In the genomic region with DNA sequence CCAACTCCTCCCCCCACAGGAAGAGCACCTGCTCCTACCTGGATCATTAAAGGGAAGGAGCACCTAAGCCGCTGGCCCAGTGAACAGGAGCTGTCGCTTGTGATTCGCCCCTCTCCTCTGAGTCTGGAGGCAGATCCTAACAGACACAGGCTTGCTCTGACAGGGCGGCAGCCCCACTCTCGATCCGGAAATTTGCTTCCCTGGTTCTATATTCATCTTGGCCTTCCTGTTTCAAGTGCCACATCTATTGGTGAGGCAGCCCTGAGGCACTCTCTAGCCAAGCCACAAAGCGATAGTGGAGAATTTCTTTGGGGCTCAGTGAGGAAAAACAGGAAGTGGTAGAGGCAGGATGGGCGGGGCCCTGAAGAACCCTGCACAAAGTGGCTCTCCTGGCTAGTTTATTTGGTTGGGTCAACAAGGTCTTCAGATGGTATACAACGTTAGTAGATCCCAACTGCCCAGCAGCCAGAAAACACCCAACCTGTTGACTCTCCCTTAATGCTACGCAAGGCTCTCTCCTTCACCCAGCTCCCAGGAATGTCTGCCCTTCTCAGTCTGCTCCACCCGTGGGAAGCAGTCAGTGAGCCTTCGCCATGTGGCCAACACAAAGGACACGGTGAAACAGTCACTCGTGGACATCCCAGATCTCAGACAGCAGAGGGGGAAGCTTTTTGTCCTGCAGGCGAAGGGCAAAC, we compare ENCODE assay signal across 8 mouse cellular contexts. TPM values are rescaled to one million over a fixed set of nuclear protein-coding genes. Genes with fewer than 3 reads are reported as not detected.
DNase-seq lines count a peak whose midpoint lies in the region; ATAC-seq and TF ChIP-seq lines count a peak whose summit lies in the region.

A gene (minus strand): TSS at position 127 of the 695 bp plus-strand sequence.

- TF ChIP-seq EP300 in lung, postnatal 0 days (IDR thresholded peaks at IDR 0.05): no peak

- H3K4me1 ChIP-seq in neural tube, embryonic 11.5 days (ENCODE audit: control insufficient read depth, insufficient read depth, low read length): peaks cover 12% of the 10 kb centered on the region
- H3K4me1 ChIP-seq in embryonic facial prominence, embryonic 13.5 days: peaks cover 17% of the 10 kb centered on the region
- peaks cover 3% of the 10 kb centered on the region; the same call in 1 of the 2 replicates for H3K4me1 ChIP-seq in lung, postnatal 0 days (ENCODE audit: insufficient read depth, low read depth, low read length)

- no peaks in the 10 kb centered on the region for H3K27me3 ChIP-seq in neural tube, embryonic 11.5 days (ENCODE audit: control insufficient read depth, insufficient read depth, low read length)
- H3K27me3 ChIP-seq in embryonic facial prominence, embryonic 13.5 days: no peaks in the 10 kb centered on the region
- H3K27me3 ChIP-seq in lung, postnatal 0 days (replicated peaks; ENCODE audit: insufficient read depth, low read length): no peaks in the 10 kb centered on the region

- H3K9ac ChIP-seq in neural tube, embryonic 11.5 days (ENCODE audit: low read length): peak within 1 kb of the TSS; percentile 76
- peak within 1 kb of the TSS; percentile 78 for H3K9ac ChIP-seq in embryonic facial prominence, embryonic 13.5 days
- H3K9ac ChIP-seq in lung, postnatal 0 days (replicated peaks; ENCODE audit: low read depth): peak within 1 kb of the TSS; percentile 30

- no peak for ATAC-seq in neural tube, embryonic 11.5 days (ENCODE audit: insufficient read depth, low FRiP score, low TSS enrichment)
- ATAC-seq in embryonic facial prominence, embryonic 13.5 days (ENCODE audit: insufficient number of reproducible peaks, insufficient read depth, low FRiP score, low TSS enrichment, low read depth): no peak
- peak; percentile 48 for ATAC-seq in lung, postnatal 0 days

- H3K9me3 ChIP-seq in neural tube, embryonic 11.5 days (ENCODE audit: control insufficient read depth, low read length): no peaks in the 10 kb centered on the region
- H3K9me3 ChIP-seq in embryonic facial prominence, embryonic 13.5 days: no peaks in the 10 kb centered on the region
- H3K9me3 ChIP-seq in lung, postnatal 0 days (ENCODE audit: low read length): no peaks in the 10 kb centered on the region

- H3K27ac ChIP-seq in neural tube, embryonic 11.5 days (ENCODE audit: low read depth, low read length): peak within 1 kb of the TSS; percentile 81
- H3K27ac ChIP-seq in embryonic facial prominence, embryonic 13.5 days: peak within 1 kb of the TSS; percentile 83
- H3K27ac ChIP-seq in lung, postnatal 0 days (ENCODE audit: low read length): peak within 1 kb of the TSS; percentile 85

- peak within 1 kb of the TSS; percentile 91 for H3K4me3 ChIP-seq in neural tube, embryonic 11.5 days (ENCODE audit: low read depth, low read length)
- peak within 1 kb of the TSS; percentile 77 for H3K4me3 ChIP-seq in embryonic facial prominence, embryonic 13.5 days
- peak within 1 kb of the TSS; percentile 86 for H3K4me3 ChIP-seq in lung, postnatal 0 days (ENCODE audit: low read depth, low read length)

- intact Hi-C loops in heart, postnatal 36 days (cut with DNase I): loop anchor here (2.0 kb wide), 1 partner anchor 19 kb away; a partner anchor contains a TSS

- no peak for DNase-seq in neural tube, embryonic 11.5 days (ENCODE audit: low spot score)
- no peak for DNase-seq in neural tube, embryonic 10.5 days (ENCODE audit: extremely low spot score, low spot score)
- DNase-seq in heart, postnatal 36 days: peak; percentile 49 to 57
- DNase-seq in layer of hippocampus, adult 9-11 months: peak; percentile 70
- DNase-seq in lung, postnatal 0 days (ENCODE audit: low spot score): peak; percentile 80
- DNase-seq in spleen, adult 12 weeks (ENCODE audit: low spot score): peak; percentile 49
- no peak for DNase-seq in gastrocnemius, adult 18-20 months (ENCODE audit: low spot score)

- H3K36me3 ChIP-seq in neural tube, embryonic 11.5 days (ENCODE audit: control insufficient read depth, insufficient read depth, low read length): no peaks in the 10 kb centered on the region
- H3K36me3 ChIP-seq in embryonic facial prominence, embryonic 13.5 days: no peaks in the 10 kb centered on the region
- no peaks in the 10 kb centered on the region for H3K36me3 ChIP-seq in lung, postnatal 0 days (ENCODE audit: insufficient read depth, low read length)

- 63% methylated on average over 15 of the region's 15 CpGs for WGBS in neural tube, embryonic 11.5 days
- 62% methylated on average over 15 of the region's 15 CpGs for WGBS in embryonic facial prominence, embryonic 13.5 days
- WGBS in lung, postnatal 0 days: 42% methylated on average over 15 of the region's 15 CpGs

- no peak for TF ChIP-seq CTCF in lung, postnatal 0 days (IDR thresholded peaks at IDR 0.05)

- peak within 1 kb of the TSS; percentile 78 for H3K4me2 ChIP-seq in neural tube, embryonic 11.5 days (ENCODE audit: low read depth)
- peak within 1 kb of the TSS; percentile 84 for H3K4me2 ChIP-seq in embryonic facial prominence, embryonic 13.5 days
- H3K4me2 ChIP-seq in lung, postnatal 0 days (replicated peaks; ENCODE audit: low read depth, low read length): peak within 1 kb of the TSS; percentile 98

RNA-seq across cellular contexts. Expression of the gene that starts here (rescaled TPM):
- polyA plus RNA-seq in neural tube, embryonic 11.5 days (2014; fragmentation: Nextera tagmentation; extraction: Ambion mirVana): 21.4 and 24.8 TPM in 2 replicates
- 16.5 and 18.2 TPM in 2 replicates for polyA plus RNA-seq in embryonic facial prominence, embryonic 13.5 days (2015; fragmentation: Nextera tagmentation; extraction: Ambion mirVana)
- 1 to 10 TPM; 5.8 to 6.6 TPM for total RNA-seq in heart, postnatal 36 days (2021)
- 7.6 and 10.5 TPM in 2 replicates for polyA plus RNA-seq in lung, postnatal 0 days (2015; fragmentation: Nextera tagmentation; extraction: Ambion mirVana)
- total RNA-seq in gastrocnemius, adult 18-20 months (2021): 1 to 10 TPM; 3.1 to 3.3 TPM

Comparison
In these comparisons a context has a peak if more than half of its experiments do, and no peak if none do; other contexts are left out.
1. DNase-seq: peak in heart, postnatal 36 days (2 of 2), layer of hippocampus, adult 9-11 months (single experiment), lung, postnatal 0 days (single experiment) and spleen, adult 12 weeks (single experiment); none in neural tube, embryonic 11.5 days (single experiment), neural tube, embryonic 10.5 days (single experiment) and gastrocnemius, adult 18-20 months (single experiment).
2. Peak in every context shown above with its lines, with median percentiles within 50 percentile points of each other: H3K27ac ChIP-seq, H3K4me2 ChIP-seq, H3K4me3 ChIP-seq and H3K9ac ChIP-seq.